Mouse (Mus musculus): ENCODE results near the gene Ssbp4. TPM values are rescaled to one million over a fixed set of nuclear protein-coding genes. Genes with fewer than 3 reads are reported as not detected.

The Ssbp4 gene
- polyA plus RNA-seq, 1 experiment from 2014 or later = 73.3 TPM

DNA sequence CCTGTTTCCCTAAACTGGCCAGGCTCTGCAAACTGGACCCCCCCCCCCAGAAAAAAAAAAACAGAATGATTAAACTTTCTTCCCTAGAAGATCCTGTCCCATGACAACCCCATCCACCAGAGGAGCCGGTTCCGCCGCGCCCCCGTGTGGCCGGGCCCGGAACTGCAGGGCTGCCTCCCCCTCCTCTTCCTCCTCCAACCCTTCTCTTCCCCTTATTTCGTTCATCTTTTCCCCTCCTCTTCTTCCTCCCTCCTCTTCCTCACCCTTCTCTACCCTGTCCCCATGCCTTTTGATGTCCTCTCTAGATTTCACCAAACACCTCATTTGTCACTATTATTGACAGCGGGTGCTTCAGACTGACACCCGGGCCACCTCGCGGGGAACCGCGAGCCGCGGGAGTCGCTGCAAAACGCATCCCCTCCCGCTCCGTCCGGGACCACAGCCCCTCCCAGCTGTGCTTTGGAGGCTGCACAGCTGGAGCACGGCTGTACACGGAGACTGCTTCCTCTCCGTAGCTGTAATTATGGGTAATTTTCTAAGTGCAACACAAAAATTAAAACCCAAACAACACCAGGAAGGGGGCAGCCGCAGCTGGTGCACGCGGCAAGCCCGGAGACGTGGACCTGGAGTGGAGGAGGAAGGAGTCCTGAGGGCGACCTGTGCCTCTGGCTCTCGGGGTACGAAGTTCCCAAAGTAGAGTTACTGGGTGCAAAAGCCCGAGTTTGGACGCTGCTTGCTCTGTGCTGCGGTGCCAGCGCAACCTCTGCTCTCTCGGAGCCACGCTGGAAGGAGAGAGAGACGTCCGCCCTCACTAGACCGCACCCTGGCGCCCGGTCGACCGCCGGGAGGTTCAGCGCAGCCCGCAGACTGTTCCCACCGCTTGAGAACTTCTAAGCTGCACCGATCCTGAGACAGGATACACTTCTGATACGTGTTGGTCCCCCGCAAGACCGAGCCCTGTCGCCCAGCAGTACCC, 2.4 kb upstream of the Ssbp4 start:
- peaks cover 68% of the 10 kb centered on the region for H3K4me1 ChIP-seq
- under 1% methylated on average over 54 of the region's 54 CpGs for WGBS
- H3K9me3 ChIP-seq (replicated peaks) = no peaks in the 10 kb centered on the region
- peaks cover 21% of the 10 kb centered on the region for H3K27me3 ChIP-seq (ENCODE audit: low read depth, poor library complexity, severe bottlenecking)
- peak overlapping the region; percentile 76 for H3K4me3 ChIP-seq
- H3K36me3 ChIP-seq = no peaks in the 10 kb centered on the region
- peak; percentile 90 for DNase-seq (ENCODE audit: low spot score)
- peak overlapping the region; percentile 92 for H3K27ac ChIP-seq (replicated peaks)

DNA sequence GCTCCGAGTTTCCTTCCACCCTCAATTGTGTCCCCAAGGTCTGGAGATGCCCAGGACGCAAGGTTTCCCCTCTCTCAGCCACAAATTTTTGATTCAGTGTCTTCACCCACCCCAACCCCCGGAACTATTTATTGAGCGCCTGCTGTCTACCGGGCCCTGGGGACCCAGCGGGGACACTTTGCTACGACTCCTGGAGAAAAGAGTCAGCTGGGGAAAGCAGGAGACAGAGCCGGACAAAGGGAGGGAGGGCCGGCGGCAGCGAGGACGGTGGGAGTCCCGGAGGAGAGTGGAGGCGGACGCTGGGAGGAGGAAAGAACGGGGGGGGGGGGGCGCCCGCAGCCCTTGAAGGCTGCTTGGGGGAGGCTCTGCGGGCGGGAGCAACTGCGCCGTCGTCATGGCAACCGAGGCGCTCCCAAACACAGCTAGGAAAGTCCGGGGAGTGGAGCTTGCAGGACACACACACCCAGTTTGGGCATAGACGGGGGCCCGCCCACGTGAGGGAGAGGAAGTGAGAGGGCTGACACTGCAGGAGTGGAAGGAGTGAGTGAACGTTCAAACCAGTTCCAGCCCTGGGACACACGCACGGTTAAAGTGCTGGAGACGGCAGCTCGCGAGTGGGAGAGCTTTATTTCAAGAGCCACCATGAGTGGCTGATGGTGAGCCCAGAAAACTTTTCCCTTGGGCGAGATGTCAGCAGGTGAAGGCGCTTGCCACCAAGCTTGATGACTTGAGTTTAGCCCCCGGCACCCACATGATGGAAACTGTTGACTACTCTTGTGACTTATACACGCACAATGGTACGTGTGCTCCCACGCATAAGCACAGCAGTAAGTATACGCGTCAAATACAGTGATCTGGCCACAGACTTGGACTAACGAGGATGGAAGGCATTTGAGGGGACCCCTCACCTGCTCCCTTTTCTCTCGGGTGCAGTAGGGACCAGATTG, 1.4 kb upstream of the Ssbp4 start:
- Histone ChIP-seq H3K4me1 (peaks cover 75% of the 10 kb centered on the region), H3K4me3 (peak overlapping the region; percentile 76), H3K27me3 (ENCODE audit: low read depth, poor library complexity, severe bottlenecking) (peaks cover 21% of the 10 kb centered on the region), H3K27ac (replicated peaks) (peak overlapping the region; percentile 92), H3K36me3 (0 out of 2 replicates have a peak, but pooled peaks cover under 1% of the 10 kb centered on the region), H3K9me3 (replicated peaks) (no peaks in the 10 kb centered on the region)
- peak; percentile 90 for DNase-seq (ENCODE audit: low spot score)
- WGBS = 2% methylated on average over 44 of the region's 45 CpGs

DNA sequence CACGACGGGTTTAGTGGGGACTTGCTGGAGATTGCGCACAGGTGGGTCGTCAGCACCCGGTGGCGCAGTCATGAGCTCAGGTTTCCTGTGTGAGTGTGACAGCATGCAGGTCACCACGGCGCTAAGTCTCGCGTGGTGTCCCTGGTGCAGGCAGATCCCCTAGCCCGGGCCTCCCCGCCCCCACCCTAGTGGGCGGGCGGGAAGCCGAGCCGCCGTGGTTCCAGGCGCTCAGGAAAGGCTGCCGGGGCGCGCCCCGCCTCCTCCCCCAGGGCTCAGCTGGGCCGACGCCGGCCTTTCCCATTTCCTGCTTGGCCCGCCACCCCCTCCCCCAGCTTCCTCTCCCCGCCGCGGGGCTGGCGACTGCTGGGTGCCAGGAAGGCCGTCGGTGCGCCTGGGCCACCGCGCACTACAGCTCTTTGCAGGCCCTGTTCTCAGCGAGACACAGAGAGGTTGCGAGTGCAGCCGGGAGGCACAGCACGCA, 736 bp upstream of the Ssbp4 start:
- Histone ChIP-seq H3K27me3 (ENCODE audit: low read depth, poor library complexity, severe bottlenecking) (peaks cover 25% of the 10 kb centered on the region), H3K27ac (replicated peaks) (peak overlapping the region; percentile 92), H3K4me3 (peak overlapping the region; percentile 76), H3K36me3 (0 out of 2 replicates have a peak, but pooled peaks cover 7% of the 10 kb centered on the region), H3K4me1 (peaks cover 82% of the 10 kb centered on the region), H3K9me3 (replicated peaks) (no peaks in the 10 kb centered on the region)
- DNase-seq (ENCODE audit: low spot score) = peak; percentile 85
- 1% methylated on average over 39 of the region's 39 CpGs for WGBS

DNA sequence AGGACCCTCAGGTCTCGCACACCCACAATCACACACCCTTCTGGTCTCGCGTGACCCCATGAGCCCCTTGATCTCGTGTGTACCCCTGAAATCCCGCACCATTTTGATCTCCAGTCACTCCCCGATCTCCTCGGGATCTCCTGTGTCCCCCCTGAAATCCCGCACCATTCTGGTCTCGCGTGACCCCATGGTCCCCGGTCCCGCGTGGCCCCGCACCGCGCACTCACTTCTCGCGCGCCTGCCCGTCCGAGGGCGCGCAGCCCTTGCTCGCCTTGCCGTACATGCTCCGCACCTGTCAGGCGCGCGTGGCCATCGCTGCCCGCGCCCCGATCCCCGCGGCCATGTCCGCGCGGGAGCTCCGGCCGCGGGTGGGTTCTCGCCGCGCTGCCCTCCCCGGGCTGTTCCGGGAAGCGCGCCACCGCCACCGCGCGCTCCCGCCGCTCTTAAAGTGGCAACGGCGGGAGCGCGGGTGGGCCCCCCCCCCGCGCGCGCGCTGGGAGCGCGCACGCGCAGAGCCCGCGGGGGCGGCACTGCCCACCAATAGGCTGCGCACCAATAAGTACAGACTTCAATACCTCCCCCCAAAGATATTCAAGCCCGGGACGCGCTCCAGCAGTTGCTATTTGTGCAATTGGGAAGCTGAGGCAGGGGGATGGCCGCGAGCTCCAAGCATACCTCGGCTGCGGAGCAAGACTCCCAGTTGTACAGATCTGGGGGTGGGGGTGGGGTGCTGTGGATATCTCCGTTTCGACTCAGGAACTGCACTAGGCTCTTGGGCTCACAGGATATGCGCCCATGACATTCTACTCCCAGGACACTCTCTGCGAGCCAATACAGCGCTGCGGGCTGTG, 549 bp downstream of the Ssbp4 start:
- H3K27ac ChIP-seq (replicated peaks) = peak overlapping the region; percentile 92
- 4% methylated on average over 84 of the region's 84 CpGs for WGBS
- peak; percentile 63 for DNase-seq (ENCODE audit: low spot score)
- H3K4me3 ChIP-seq = peak overlapping the region; percentile 76
- H3K4me1 ChIP-seq = peaks cover 81% of the 10 kb centered on the region
- H3K36me3 ChIP-seq = peaks cover 8% of the 10 kb centered on the region
- H3K27me3 ChIP-seq (ENCODE audit: low read depth, poor library complexity, severe bottlenecking) = peaks cover 31% of the 10 kb centered on the region
- no peaks in the 10 kb centered on the region for H3K9me3 ChIP-seq (replicated peaks)

DNA sequence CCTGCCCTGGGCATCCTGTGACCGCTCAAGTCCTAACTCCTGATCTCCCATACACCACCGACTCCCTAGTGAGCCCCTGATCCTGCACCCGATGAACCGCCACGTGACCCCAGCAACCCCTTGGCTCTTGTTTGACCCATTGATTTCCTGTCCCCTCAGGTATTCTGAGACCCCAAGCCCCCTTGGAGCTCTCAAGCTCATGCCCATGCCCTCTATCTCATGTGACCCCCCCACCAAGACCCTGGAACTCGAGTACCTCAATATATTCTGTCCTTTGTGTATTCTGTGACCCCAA, 1.1 kb downstream of the Ssbp4 start:
- no peak for DNase-seq (ENCODE audit: low spot score)
- H3K4me3 ChIP-seq = peak overlapping the region; percentile 76
- peaks cover 81% of the 10 kb centered on the region for H3K4me1 ChIP-seq
- peaks cover 31% of the 10 kb centered on the region for H3K27me3 ChIP-seq (ENCODE audit: low read depth, poor library complexity, severe bottlenecking)
- H3K36me3 ChIP-seq = peaks cover 14% of the 10 kb centered on the region
- 37% methylated on average over 6 of the region's 6 CpGs for WGBS
- no peaks in the 10 kb centered on the region; the same call in 1 of the 2 replicates for H3K9me3 ChIP-seq (replicated peaks)
- H3K27ac ChIP-seq (replicated peaks) = peak overlapping the region; percentile 92

DNA sequence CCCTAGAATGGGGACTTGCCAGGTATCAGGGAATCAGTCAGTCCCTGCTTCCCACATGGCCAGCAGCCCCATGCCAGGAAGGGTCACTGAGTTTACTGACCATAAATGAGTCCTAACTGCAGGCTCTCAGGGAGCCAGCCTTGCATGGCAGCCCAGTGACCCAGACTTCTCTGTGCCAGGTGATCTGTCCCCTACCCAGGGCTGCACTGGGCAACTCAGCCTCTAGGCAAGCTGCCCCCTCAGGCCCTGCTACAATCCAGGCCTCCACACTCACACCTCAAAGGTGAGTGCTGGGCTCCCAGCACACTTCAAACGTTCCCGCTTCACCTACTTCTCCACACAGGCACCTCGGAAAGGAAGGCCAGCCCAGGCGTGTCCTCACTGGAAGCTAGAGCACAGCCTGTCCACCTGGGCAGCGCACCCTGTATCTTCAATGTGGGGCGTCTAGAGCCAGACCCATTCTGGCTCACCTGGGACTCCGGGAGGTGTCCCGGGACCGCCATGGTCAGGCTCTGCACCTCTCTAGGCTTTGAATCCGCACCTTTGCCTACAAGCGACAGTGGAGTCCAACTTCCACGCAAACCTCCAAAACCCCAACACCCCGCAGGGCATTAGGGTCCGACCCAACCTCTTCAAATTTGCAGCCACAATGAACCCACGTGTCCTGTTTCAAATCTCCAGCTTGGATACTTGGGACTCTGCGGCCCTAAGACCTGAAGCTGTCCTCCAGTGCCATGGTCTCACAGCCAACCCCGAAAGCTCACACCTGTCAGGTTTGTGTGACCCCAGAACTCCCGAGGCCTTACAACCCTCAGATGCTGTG, 1.7 kb downstream of the Ssbp4 start:
- DNase-seq (ENCODE audit: low spot score) = no peak
- Histone ChIP-seq H3K27ac (replicated peaks) (peak overlapping the region; percentile 92; the same call in 1 of the 2 replicates), H3K36me3 (peaks cover 19% of the 10 kb centered on the region), H3K9me3 (replicated peaks) (peaks cover 3% of the 10 kb centered on the region), H3K27me3 (ENCODE audit: low read depth, poor library complexity, severe bottlenecking) (peaks cover 31% of the 10 kb centered on the region), H3K4me3 (peak overlapping the region; percentile 76), H3K4me1 (peaks cover 82% of the 10 kb centered on the region)
- 70% methylated on average over 18 of the region's 18 CpGs for WGBS

DNA sequence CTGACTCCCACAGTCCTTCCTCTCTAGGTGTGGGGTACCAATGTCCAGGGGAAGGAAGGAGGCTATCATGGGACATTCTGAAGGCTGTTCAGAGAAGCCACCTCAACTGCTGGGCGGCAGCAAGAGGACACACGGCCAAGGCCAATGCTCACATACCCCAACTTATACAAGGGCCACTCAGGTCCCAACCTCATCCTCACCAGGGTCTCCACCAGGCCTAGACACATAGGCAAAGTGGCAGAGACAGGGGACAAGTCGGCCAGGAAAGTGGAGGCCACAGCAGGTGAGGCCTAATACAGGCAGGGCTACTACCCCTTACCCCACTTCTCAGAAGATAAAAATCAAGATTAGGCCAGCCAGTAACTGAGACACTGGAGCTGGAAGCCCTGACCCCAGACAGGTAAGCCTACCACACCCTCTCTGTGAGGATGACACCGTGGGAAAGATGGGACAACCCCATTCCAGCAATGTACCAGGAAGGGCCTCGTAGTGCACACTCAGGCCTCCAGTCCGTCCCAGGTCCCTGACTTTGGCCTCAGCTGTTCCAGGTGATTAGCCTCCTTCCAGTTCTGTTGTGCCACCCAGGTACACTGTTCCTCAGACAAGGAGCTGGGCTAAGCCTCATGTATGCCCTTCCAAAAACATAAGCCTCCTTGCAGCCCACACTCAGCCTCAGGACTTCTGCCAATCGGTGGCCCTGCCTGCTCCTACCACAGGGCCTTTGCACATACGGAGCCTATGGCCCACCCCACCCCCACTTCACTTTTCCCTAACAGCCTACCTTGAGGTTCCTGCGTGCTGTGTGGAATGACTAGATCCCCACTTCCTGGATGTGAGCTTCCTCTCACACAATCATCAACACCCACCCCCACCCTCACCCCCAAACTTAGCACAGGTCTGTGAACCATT, 2.5 kb downstream of the Ssbp4 start:
- WGBS = 89% methylated on average over 9 of the region's 9 CpGs
- H3K27me3 ChIP-seq (ENCODE audit: low read depth, poor library complexity, severe bottlenecking) = peaks cover 31% of the 10 kb centered on the region
- no peak for DNase-seq (ENCODE audit: low spot score)
- H3K4me1 ChIP-seq = peaks cover 82% of the 10 kb centered on the region
- peaks cover 23% of the 10 kb centered on the region for H3K36me3 ChIP-seq
- H3K9me3 ChIP-seq (replicated peaks) = peaks cover 7% of the 10 kb centered on the region
- H3K4me3 ChIP-seq = peak overlapping the region; percentile 76; the same call in 1 of the 2 replicates
- no peak overlapping the region for H3K27ac ChIP-seq (replicated peaks)

DNA sequence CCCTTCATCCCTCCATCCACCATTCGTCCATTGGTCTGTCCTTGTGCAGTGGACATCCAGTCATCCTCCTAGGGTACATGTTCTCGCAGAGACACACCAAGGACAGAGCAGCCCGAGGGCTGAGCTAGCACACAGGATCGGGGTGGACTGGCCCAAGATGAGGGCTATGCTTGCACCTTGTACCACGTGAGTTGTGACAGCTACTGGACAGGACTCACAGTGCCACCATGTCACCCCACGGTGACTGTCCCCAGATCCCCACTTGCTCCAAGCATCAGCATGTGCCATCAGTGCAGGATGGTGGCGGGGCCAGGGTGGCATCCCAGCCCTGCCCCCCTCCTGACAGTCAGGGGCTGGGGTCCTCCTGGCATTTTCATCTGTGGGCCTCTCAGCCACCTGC, 4.1 kb downstream of the Ssbp4 start:
- Histone ChIP-seq H3K36me3 (peaks cover 24% of the 10 kb centered on the region), H3K4me1 (peaks cover 82% of the 10 kb centered on the region), H3K4me3 (no peak overlapping the region), H3K9me3 (replicated peaks) (peaks cover 7% of the 10 kb centered on the region), H3K27me3 (ENCODE audit: low read depth, poor library complexity, severe bottlenecking) (peaks cover 38% of the 10 kb centered on the region), H3K27ac (replicated peaks) (peak overlapping the region; percentile 59)
- DNase-seq (ENCODE audit: low spot score) = no peak
- WGBS = 89% methylated on average over 7 of the region's 7 CpGs

DNA sequence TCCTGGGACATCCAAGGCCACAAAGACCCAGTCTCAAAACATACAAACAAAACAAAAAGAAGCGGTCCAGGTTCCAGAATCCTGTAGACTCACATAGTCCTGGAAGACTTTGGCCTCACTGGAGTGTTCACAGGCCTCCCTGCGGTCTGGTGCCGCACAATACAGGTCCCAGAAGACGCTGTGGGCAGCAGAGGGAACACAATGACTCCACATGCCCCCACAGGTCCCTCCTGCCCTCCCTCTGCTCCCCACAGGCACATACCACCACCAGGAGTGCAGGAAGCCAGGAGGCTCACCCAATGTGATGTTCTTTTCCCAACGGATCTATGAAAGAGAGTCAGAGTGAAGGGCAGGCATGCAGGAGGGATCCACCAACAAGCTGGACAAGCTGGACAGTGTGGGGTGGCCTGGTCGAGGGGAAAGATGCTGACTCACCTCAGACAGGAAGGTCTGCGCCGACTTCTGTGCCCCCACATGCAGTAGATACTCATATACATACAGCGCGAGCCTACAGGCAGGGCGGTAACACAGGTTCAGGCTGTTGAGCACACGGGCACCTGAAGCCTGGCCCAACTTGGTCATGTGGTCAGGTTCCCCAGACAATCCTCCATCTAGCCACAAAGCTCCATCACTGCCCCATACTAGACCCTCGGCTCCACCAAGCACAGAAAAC, 6.4 kb downstream of the Ssbp4 start:
- peaks cover 27% of the 10 kb centered on the region for H3K36me3 ChIP-seq
- 92% methylated on average over 13 of the region's 13 CpGs for WGBS
- peaks cover 82% of the 10 kb centered on the region for H3K4me1 ChIP-seq
- peak overlapping the region; percentile 88 for H3K27ac ChIP-seq (replicated peaks)
- peaks cover 43% of the 10 kb centered on the region for H3K27me3 ChIP-seq (ENCODE audit: low read depth, poor library complexity, severe bottlenecking)
- peaks cover 7% of the 10 kb centered on the region for H3K9me3 ChIP-seq (replicated peaks)
- no peak overlapping the region for H3K4me3 ChIP-seq
- DNase-seq (ENCODE audit: low spot score) = no peak

DNA sequence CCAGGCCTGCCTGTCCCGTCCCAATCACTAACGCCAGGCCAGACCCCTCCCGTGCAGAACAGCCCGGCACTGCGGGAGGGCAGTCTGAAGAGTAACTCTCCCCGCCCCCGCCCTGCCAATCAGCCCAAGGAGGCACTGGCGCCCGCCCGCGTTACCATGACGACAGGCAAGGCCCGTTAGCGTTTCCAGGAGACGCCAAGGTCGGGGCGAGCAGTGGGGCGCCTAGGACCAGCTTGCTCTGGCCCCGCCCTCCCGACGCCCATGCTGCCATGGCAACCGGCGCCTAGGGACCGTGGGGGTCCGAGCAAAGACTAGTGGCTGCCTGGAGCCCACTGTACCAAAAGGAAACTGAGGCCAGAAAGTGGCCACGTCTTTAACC, 7.4 kb downstream of the Ssbp4 start:
- H3K36me3 ChIP-seq = peaks cover 38% of the 10 kb centered on the region
- H3K4me1 ChIP-seq = peaks cover 82% of the 10 kb centered on the region
- H3K27me3 ChIP-seq (ENCODE audit: low read depth, poor library complexity, severe bottlenecking) = peaks cover 47% of the 10 kb centered on the region
- WGBS = under 1% methylated on average over 25 of the region's 26 CpGs
- peak; percentile 97 for DNase-seq (ENCODE audit: low spot score)
- peak overlapping the region; percentile 88 for H3K27ac ChIP-seq (replicated peaks)
- peaks cover 7% of the 10 kb centered on the region for H3K9me3 ChIP-seq (replicated peaks)
- H3K4me3 ChIP-seq = peak overlapping the region; percentile 48

All from midbrain, embryonic 10.5 days (tissue).